Mouse (Mus musculus): ENCODE results near the gene Zfp629.

DNA sequence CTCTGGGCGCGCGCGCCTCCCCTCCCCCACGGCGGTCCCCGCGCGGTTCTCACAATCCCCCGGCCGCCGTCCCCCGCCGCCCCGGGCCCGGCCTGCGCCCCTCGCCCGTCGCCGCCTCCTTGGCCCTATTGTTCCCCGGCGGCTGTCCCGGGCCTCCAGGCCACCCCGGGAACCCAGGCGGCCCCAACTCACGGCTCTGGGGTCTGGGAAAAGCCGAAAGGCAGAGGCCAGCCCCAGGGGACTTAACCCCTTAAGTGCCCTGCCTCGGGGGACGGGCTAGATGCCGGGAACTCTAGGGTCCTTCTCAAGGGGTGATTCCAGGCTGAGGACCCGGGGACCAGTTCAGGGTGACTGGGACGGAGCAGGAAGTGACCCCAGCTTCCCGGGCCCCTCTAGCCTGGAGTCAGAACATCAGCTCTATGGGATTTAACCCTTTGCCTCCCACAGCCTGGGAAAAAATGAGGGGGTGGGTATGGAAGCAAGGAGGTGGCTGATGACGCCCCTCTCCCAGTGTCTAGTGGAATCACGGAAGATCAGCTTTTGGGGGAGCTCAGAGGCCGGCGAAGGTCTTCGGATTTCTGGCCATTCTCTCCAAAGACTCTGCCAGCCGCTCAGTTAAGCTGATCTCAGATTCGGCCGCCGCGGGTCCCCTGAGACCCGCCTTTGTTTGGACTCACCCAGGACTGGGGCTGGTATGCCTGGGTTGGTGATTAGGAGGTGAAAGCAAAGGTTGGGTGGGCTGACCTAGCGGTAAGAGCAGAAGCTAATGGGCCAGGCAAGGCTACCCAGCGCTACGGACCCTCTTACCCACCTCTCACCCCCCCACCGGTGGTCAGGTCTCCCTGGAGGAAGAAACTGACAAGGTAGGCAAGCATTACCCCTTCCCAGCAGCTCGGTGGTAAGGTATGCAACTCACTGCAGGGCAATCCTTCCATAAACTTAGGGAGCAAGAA, at the start of gene Zfp629:
- TF ChIP-seq CTCF (conservative IDR thresholded peaks at IDR 0.05; ENCODE audit: low read length) (no peak), NANOG (IDR thresholded peaks at IDR 0.05; ENCODE audit: borderline replicate concordance, low read length) (no peak), POU5F1 (IDR thresholded peaks at IDR 0.05; ENCODE audit: borderline replicate concordance, low read length) (no peak; the same call in 1 of the 2 replicates)

Data from E14TG2a.4 (cell line).